Mouse (Mus musculus) intestine, embryonic 15.5 days (tissue): ENCODE results near the gene Hes5. TPM values are rescaled to one million over a fixed set of nuclear protein-coding genes. Genes with fewer than 3 reads are reported as not detected.

Experiments
- ATAC-seq: fragments of 200-750 bp; cut with Nextera tagmentation; 2 replicates; pipeline ENCODE4 v1.8.0; 2017; ENCODE audit warnings: moderate TSS enrichment, moderate library complexity
- H3K27ac ChIP-seq: fragments of 300-500 bp; sonication (generic); 2 replicates; pipeline ENCODE4 v1.5.1; 2015; ENCODE audit warnings: mild to moderate bottlenecking, inconsistent platforms
- H3K27me3 ChIP-seq: fragments of 300-500 bp; sonication (generic); replicated peaks from 2 replicates; pipeline ENCODE4 v1.6.1; 2015; ENCODE audit warnings: inconsistent platforms
- H3K36me3 ChIP-seq: fragments of 300-500 bp; sonication (generic); 2 replicates; pipeline ENCODE4 v1.6.1; 2015; ENCODE audit warnings: inconsistent platforms
- H3K4me1 ChIP-seq: fragments of 300-500 bp; sonication (generic); replicated peaks from 2 replicates; pipeline ENCODE4 v1.6.1; 2015; ENCODE audit warnings: inconsistent platforms
- H3K4me2 ChIP-seq: fragments of 300-500 bp; sonication (generic); replicated peaks from 2 replicates; pipeline ENCODE4 v1.6.1; 2015; ENCODE audit warnings: mild to moderate bottlenecking, inconsistent platforms
- H3K4me3 ChIP-seq: fragments of 300-500 bp; sonication (generic); replicated peaks from 2 replicates; pipeline ENCODE4 v1.5.1; 2015; ENCODE audit warnings: inconsistent platforms
- H3K9ac ChIP-seq: fragments of 300-500 bp; sonication (generic); 2 replicates; pipeline ENCODE4 v1.6.1; 2015; ENCODE audit warnings: inconsistent platforms
- H3K9me3 ChIP-seq: fragments of 300-500 bp; sonication (generic); 2 replicates; pipeline ENCODE4 v1.6.1; 2016; ENCODE audit warnings: inconsistent platforms
- WGBS: fragments of 180-500 bp; shearing (Covaris S2); methylation state at CpG from one replicate; pipeline ENCODE4 v1.1.7; 2015; 5-methylcytosine and 5-hydroxymethylcytosine counted together
- polyA plus RNA-seq: library from polyadenylated mRNA; unstranded; fragments of >200 nt; fragmentation: Nextera tagmentation; extraction: Ambion mirVana; gene quantifications from 2 replicates; pipeline ENCODE4 v1.2.1, GENCODE M21; 2015

Gene Hes5
- polyA plus RNA-seq, 1 experiment from 2014 or later: 2.5 TPM

DNA sequence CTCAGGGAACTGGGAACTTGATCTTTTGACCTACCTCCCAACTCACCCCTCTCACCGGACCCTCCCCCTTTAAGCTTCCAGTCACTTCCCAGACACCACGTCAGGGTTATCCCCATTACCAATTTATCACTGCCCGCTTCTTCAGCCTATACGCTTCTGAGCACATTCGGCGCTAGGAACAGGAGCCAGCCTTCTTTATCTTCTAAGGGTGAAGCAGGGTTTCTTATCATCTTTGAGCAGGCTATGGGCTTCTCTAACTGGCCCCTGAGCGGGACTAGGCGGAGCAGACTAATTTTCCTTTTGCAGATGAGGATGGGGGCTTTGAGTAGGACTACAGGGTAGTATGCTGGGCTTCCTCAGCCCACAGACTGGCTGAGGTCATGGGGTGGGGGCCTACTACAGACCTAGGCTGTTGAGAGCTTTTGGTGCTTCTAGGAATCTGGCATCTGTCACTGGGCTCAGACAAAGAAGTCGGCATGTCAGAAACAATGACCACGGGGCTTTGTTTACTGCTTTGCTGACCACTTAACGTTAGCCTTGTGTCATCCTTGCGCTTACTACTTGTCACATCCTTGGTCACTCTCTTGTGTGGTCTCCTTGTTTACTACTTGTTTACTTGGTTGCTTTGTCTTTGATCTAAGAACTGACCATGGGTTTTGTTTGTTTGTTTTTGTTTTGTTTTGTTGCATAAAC, 32.2 kb upstream of the Hes5 start, which contains the start of gene Tnfrsf14:
TSS of gene Tnfrsf14 (minus strand) at position 169 of the 693 bp plus-strand sequence.
- H3K4me3 ChIP-seq: peak within 1 kb of the TSS; percentile 28
- no peaks in the 10 kb centered on the region for H3K27me3 ChIP-seq
- peak within 1 kb of the TSS; percentile 63 for H3K27ac ChIP-seq
- peak within 1 kb of the TSS; percentile 54 for H3K4me2 ChIP-seq
- no peaks in the 10 kb centered on the region for H3K36me3 ChIP-seq
- 0 out of 2 replicates have a peak within 1 kb of the TSS, but pooled peaks have one; percentile 18 for H3K9ac ChIP-seq
- WGBS: 29% methylated on average over 12 of the region's 12 CpGs
- H3K9me3 ChIP-seq: no peaks in the 10 kb centered on the region
- ATAC-seq: peak; percentile 71
- H3K4me1 ChIP-seq: peaks cover 23% of the 10 kb centered on the region

DNA sequence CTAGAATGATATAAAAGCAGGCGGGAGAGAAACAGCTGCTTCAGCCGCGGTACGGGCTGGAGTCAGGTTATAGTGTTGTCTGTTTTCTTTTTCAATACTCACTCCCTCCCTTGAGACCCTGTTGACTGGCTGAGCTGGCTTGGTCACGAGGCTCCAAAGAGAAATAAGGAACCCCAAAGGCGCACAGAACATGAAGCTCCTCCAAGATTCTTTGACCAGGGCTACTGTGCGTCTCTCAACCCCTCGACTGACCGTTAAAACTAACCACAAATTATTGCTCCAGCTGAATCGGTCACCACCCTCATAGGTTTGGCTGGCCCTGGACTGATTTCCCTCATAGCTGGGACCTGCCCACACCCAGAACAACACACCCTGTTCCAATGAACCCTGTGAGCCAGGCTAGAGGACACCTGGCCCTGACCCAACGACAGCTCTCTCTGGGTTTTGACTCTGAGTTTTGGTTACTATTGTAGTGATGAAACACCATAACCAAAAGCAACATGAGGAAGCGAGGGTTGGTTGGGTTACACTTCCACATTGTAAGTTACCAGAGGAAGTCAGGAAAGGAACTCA, 31.5 kb upstream of the Hes5 start:
- no peak for ATAC-seq
- no peak overlapping the region for H3K27ac ChIP-seq
- H3K9ac ChIP-seq: no peak overlapping the region
- WGBS: 71% methylated on average over 12 of the region's 12 CpGs
- H3K4me3 ChIP-seq: no peak overlapping the region
- no peaks in the 10 kb centered on the region for H3K9me3 ChIP-seq
- no peaks in the 10 kb centered on the region for H3K36me3 ChIP-seq
- peaks cover 23% of the 10 kb centered on the region for H3K4me1 ChIP-seq
- no peaks in the 10 kb centered on the region for H3K27me3 ChIP-seq
- H3K4me2 ChIP-seq: no peak overlapping the region

DNA sequence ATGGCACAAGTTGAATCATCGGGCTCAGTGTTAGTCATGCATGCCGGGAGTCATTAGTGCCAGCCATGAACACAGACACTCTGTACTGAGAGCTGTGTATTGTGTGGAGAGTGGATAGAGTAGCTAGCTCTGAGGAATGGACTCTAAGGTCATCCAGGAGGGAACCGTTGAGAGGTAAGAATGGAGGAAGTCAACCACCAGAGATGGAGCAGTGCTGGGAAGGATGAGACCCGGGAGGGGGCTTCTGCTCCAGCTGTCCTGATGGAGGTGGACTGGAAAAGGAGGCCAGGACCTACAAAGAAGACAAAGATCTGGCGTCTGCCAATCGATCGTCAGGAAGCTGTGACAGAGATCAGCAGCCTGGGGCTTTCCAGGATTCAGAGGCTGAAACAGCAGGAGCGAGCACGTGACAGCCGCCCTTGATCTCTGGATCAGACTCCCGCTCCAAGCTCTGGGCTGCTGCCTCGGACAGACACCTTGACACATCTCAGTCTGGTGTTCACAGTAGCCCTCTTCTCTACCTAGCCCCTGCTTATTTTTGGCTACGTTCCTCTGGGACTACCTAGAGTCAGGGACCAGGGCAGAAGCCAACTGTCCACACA, 27.3 kb upstream of the Hes5 start:
- ATAC-seq: no peak

DNA sequence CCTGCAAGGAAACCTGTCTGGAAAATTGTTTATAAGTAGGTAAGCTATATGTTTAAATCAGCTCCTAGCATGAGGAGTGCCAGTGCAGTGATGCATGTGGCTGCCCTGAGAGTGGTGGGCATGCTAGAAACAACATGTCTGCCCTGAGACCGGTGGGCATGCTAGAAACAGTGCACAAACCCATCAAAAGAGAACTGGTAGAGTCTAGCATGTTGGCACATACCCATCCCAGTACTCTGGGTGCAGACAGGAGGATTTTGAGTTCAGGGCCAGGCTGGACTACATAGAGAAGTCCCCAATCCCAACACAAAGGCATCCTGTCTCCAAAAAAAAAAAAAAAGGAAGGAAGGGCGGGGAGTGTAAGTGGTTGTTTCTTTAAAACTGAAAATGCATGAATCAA, 25.9 kb upstream of the Hes5 start:
- H3K36me3 ChIP-seq: no peaks in the 10 kb centered on the region
- ATAC-seq: no peak
- WGBS: 84% methylated on average over 2 of the region's 2 CpGs

More for the DNA sequence above, 27.3 kb upstream of the Hes5 start:
- H3K27me3 ChIP-seq: no peaks in the 10 kb centered on the region
- H3K4me1 ChIP-seq: peaks cover 3% of the 10 kb centered on the region; the same call in 1 of the 2 replicates
- H3K4me2 ChIP-seq: no peak overlapping the region
- H3K27ac ChIP-seq: no peak overlapping the region
- H3K9ac ChIP-seq: no peak overlapping the region
- no peak overlapping the region for H3K4me3 ChIP-seq
- WGBS: 58% methylated on average over 13 of the region's 13 CpGs
- no peaks in the 10 kb centered on the region for H3K9me3 ChIP-seq
- H3K36me3 ChIP-seq: no peaks in the 10 kb centered on the region

DNA sequence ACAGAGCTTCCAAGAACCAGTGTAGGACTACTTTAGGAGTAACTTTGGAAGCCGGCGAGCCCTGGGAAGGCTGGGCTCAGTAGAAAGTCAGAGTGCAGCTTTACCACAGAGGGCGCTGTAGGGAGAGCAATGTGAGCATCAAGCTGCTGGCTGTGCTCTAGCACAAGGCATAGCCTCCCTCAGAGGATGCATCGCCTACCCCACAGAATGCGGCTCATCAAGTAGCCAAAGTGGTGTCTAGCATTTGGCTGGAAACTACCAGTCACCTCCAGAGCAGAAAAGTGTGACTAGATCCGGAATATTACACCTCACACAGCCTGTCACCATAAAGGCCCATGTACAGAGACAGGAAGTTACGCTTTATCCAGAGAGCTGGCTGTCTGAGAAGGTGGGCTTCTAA, 24.9 kb upstream of the Hes5 start:
- no peaks in the 10 kb centered on the region for H3K4me1 ChIP-seq
- no peak for ATAC-seq
- 83% methylated on average over 7 of the region's 7 CpGs for WGBS

More for the DNA sequence above, 25.9 kb upstream of the Hes5 start:
- Histone ChIP-seq H3K4me2 (no peak overlapping the region), H3K9ac (no peak overlapping the region), H3K4me3 (no peak overlapping the region), H3K4me1 (no peaks in the 10 kb centered on the region), H3K27ac (no peak overlapping the region), H3K27me3 (no peaks in the 10 kb centered on the region), H3K9me3 (no peaks in the 10 kb centered on the region)

DNA sequence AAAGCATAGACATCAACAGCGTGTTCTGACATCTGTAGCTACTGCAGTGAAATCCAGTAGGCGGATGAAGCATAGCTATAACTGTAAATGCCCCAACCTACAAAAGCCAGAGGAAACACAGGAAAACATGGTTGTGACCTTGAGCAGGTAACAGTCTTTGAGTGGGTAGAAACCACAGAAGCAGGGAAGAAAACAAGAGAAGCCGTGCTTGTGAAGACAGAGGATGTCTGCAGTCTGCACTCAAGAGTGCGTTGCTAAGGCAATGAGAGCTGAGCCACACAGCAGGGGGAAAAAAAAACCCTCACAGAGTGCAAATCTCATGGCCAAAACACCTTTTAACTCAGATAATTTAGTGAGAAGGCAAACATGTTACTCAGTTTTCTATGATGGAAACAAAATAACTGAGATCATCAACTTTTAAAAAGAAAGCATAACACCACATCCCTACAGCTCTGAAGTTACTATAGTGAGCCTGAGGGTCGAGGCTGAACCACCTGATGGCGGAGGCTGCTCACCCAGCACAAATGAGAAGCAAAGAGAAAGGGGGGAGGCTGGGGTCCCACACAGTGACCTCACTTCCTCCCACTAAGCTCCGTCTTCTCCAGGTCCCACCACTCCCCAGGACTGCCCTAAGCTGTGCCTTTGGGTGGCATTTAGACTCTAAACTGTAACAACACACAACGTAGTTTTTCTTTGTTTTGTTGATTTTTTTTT, 24.0 kb upstream of the Hes5 start:
- 66% methylated on average over 8 of the region's 8 CpGs for WGBS
- no peak overlapping the region for H3K27ac ChIP-seq
- ATAC-seq: no peak
- no peaks in the 10 kb centered on the region for H3K27me3 ChIP-seq
- H3K4me2 ChIP-seq: no peak overlapping the region
- no peaks in the 10 kb centered on the region for H3K4me1 ChIP-seq
- no peaks in the 10 kb centered on the region for H3K36me3 ChIP-seq
- no peak overlapping the region for H3K9ac ChIP-seq
- no peaks in the 10 kb centered on the region for H3K9me3 ChIP-seq
- no peak overlapping the region for H3K4me3 ChIP-seq

More for the DNA sequence above, 24.9 kb upstream of the Hes5 start:
- no peak overlapping the region for H3K9ac ChIP-seq
- H3K27ac ChIP-seq: no peak overlapping the region
- no peak overlapping the region for H3K4me2 ChIP-seq
- H3K9me3 ChIP-seq: no peaks in the 10 kb centered on the region
- H3K4me3 ChIP-seq: no peak overlapping the region
- H3K36me3 ChIP-seq: no peaks in the 10 kb centered on the region
- no peaks in the 10 kb centered on the region for H3K27me3 ChIP-seq

DNA sequence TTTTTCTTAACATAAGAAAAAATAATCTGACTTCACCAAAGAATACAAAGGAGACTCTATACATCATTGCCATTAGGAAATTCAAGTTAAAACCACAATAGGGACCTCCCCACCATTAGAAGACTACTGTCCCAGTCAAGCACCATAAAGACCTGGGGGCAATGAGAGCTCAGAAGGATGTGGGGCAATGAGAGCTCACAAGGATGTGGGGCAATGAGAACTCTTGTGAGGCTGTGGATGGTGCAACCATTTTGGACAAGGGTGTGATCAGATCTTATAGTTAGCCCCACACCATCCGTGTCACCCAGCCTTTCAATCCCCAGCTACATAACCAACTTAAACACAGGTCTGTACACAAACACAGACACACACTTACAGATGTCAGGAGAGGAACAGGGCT, 23.0 kb upstream of the Hes5 start:
- no peak for ATAC-seq
- Histone ChIP-seq H3K4me1 (no peaks in the 10 kb centered on the region), H3K27me3 (no peaks in the 10 kb centered on the region), H3K4me3 (no peak overlapping the region), H3K9ac (no peak overlapping the region), H3K27ac (no peak overlapping the region), H3K4me2 (no peak overlapping the region), H3K36me3 (no peaks in the 10 kb centered on the region), H3K9me3 (no peaks in the 10 kb centered on the region)
- 62% methylated on average over 1 of the region's 1 CpGs for WGBS

DNA sequence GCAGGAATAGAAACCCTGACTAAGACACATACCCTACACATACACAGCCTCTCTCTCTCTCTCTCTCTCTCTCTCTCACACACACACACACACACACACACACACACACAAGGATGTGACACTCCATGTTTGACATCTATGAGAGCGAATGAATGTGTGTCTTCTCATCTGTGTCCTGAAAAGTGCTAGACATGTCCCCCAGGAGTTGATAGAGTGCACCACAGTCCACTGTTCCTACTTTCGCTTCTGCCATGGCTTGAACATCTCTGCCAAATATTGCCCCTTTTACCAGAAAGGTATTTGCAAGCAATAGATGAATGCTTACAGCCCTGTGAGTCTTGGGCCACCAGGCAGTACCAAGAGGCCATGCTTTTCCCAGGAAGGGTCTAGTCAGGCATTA, 20.6 kb upstream of the Hes5 start:
- Histone ChIP-seq H3K27me3 (no peaks in the 10 kb centered on the region), H3K27ac (no peak overlapping the region), H3K4me2 (no peak overlapping the region), H3K36me3 (no peaks in the 10 kb centered on the region), H3K4me1 (no peaks in the 10 kb centered on the region), H3K9ac (no peak overlapping the region), H3K9me3 (no peaks in the 10 kb centered on the region), H3K4me3 (no peak overlapping the region)
- WGBS: 88% methylated on average over 2 of the region's 2 CpGs
- ATAC-seq: no peak

DNA sequence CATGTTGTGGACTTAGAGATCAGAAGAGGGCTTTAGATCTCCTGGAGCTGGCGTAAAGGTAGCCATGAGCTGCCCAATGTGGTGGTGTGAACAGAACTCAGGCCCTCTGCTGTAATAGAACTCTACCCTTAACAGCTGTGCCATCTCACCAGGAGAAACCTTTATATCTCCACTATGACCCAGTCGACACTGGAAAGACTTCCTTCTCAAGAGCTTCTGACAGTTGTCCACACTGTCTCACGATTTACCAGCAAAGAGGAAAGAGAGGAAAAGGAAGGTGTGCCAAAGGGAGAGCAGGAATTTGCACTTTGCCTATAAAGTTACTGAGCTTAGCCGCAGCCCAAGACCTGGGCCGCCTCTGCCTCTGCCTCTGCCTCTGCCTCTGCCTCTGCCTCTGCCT, 18.9 kb upstream of the Hes5 start:
- H3K36me3 ChIP-seq: no peaks in the 10 kb centered on the region
- no peaks in the 10 kb centered on the region for H3K9me3 ChIP-seq
- WGBS: 84% methylated on average over 5 of the region's 5 CpGs
- no peak overlapping the region for H3K27ac ChIP-seq
- H3K4me1 ChIP-seq: peaks cover 5% of the 10 kb centered on the region; the same call in 1 of the 2 replicates
- H3K4me3 ChIP-seq: no peak overlapping the region
- ATAC-seq: no peak
- H3K9ac ChIP-seq: no peak overlapping the region
- no peak overlapping the region for H3K4me2 ChIP-seq
- H3K27me3 ChIP-seq: no peaks in the 10 kb centered on the region

DNA sequence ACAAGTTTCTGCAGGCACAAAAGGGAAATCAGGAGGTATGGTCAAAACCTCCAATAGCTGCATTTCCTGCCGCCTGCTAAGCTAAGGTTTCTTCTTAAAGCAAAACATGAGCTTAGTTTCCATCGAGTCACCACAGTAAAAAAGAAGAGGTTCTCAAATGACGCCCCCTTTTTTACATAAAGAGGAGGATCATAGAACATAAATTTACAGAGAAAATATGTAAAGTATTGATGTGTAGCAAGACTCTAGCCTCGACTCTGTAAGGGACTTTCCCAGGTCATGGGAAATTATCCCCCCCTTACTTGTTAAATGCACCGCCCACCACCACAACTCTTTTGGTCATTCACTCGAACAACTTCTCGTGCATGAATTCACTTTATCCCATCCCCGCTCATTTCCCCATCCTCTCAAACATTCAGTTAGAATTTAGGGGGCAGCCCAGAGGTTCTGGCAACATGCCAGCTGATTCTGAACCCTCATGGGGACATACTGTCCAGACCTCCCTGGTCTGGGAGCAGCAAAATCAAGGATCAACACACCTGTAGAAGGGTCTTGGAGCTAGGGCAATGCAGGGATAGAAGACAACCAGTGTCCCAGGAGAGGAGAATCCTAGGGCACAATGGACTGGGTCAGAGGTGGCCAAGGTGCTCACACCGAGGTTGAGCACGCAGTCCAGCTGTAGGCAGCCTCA, 17.9 kb upstream of the Hes5 start:
- ATAC-seq: no peak
- Histone ChIP-seq H3K27me3 (no peaks in the 10 kb centered on the region), H3K27ac (no peak overlapping the region), H3K4me1 (peaks cover 5% of the 10 kb centered on the region; the same call in 1 of the 2 replicates), H3K9me3 (no peaks in the 10 kb centered on the region), H3K36me3 (no peaks in the 10 kb centered on the region), H3K4me2 (no peak overlapping the region), H3K4me3 (no peak overlapping the region), H3K9ac (no peak overlapping the region)
- WGBS: 81% methylated on average over 10 of the region's 10 CpGs

DNA sequence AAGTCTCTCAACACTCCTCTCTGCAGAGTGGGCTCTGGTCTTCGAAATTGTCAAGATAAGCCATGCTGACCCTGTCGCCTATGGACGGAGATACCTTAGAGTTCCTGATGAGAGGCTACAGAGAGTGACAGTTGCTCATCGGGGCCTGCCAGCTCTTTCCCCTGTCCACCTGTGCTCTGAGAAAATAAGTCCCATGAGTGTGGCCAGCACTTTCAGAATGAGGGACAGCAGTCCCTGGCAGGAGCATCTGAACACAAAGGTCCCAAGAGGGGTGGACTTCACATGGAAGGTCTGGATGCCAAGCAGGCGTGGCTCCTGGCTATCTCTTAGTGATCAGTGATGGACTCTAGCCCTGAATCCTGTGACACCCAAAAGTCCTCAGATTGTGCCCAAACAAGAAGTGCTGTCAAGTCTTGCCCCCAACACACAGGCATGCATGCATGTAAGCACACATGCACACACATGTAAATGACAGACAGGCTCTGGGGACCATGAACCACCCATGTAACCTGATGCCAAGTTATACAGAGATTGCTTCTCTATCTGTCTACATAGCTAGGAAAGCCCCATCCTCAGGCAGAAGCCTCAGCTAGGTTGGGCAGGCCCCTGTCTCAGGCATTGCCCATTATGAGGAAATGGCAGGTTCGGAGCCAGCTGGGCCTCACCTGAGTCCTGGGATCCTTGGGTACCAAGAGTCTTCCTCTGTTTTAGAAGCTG, 17.2 kb upstream of the Hes5 start:
- Histone ChIP-seq H3K4me3 (no peak overlapping the region), H3K9me3 (no peaks in the 10 kb centered on the region), H3K36me3 (no peaks in the 10 kb centered on the region), H3K4me1 (peaks cover 8% of the 10 kb centered on the region; the same call in 1 of the 2 replicates), H3K4me2 (no peak overlapping the region), H3K27ac (no peak overlapping the region), H3K27me3 (peaks cover 4% of the 10 kb centered on the region), H3K9ac (no peak overlapping the region)
- WGBS: 91% methylated on average over 6 of the region's 6 CpGs
- no peak for ATAC-seq
